Mouse (Mus musculus): ENCODE data around the gene Csnk2b. TPM values are rescaled to one million over a fixed set of nuclear protein-coding genes. Genes with fewer than 3 reads are reported as not detected.

The Csnk2b gene
- polyA plus RNA-seq, 2 experiments, result 79.2 to 127 TPM

DNA sequence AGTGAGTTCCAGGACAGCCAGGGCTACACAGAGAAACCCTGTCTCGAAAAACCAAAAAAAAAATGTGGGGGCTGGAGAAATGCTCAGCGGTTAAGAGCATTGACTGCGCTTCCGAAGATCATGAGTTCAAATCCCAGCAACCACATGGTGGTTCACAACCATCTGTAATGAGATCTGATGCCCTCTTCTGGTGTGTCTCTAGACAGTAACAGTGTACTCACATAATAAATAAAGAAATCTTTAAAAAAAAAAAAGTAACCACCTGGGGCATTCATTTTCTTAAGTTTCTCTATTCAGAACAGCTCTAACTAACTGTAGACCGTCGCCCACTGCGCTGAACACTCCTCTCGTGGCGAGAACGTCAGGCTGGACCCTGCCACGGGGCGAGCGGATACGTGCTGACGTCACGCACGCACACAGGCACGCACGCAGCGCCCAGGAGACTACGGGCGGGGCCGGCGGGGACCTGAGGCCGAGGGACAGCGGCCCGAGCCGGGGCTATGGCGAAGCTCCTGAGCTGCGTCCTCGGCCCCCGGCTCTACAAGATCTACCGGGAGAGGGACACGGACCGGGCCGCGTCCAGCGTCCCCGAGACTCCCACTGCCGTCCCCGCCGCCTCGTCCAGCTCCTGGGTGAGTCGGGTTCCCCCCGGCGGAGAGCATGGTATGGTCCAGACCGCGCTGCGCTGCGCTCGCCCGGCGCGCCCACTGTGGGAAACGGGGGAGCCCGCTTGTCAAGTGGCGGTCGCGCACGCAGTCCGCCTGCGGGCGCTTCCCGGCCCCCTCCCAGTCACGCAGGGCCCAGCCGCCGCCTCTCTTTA, 32.8 kb downstream of the Csnk2b start, which contains the start of gene Abhd16a:
TSS of gene Abhd16a (plus strand) at position 439 of the 820 bp plus-strand sequence.
- Histone ChIP-seq H3K4me2 (ENCODE audit: low read depth) (peak within 1 kb of the TSS; percentile 96), H3K9me3 (ENCODE audit: control insufficient read depth, low read length) (no peaks in the 10 kb centered on the region), H3K9ac (replicated peaks) (peak within 1 kb of the TSS; percentile 86), H3K4me1 (replicated peaks; ENCODE audit: control insufficient read depth in 2 of 2, insufficient read depth in 2 of 2, low read length in 1 of 2) (peaks cover 15 to 18% of the 10 kb centered on the region in 2 experiments), H3K4me3 (ENCODE audit: insufficient read depth in 1 of 2, low read depth in 2 of 2, low read length in 2 of 2) (peak within 1 kb of the TSS; percentile 66 to 70), H3K36me3 (replicated peaks; ENCODE audit: control insufficient read depth, insufficient read depth, low read depth) (peaks cover 6% of the 10 kb centered on the region; the same call in 1 of the 2 replicates), H3K27ac (peak within 1 kb of the TSS; percentile 75), H3K27me3 (ENCODE audit: control insufficient read depth, insufficient read depth, low read length) (no peaks in the 10 kb centered on the region)
- ATAC-seq (ENCODE audit: insufficient read depth), result peak; percentile 97
- peak; percentile 82 to 87 (median 83) for DNase-seq (ENCODE audit: low read depth in 3 of 3, low spot score in 3 of 3)
- 3% methylated on average over 60 of the region's 67 CpGs for WGBS (ENCODE audit: insufficient replicate concordance)
- TF ChIP-seq CTCF (IDR thresholded peaks at IDR 0.05; ENCODE audit: low read depth) (peak; percentile 22), EP300 (IDR thresholded peaks at IDR 0.05; ENCODE audit: low read depth) (no peak)

DNA sequence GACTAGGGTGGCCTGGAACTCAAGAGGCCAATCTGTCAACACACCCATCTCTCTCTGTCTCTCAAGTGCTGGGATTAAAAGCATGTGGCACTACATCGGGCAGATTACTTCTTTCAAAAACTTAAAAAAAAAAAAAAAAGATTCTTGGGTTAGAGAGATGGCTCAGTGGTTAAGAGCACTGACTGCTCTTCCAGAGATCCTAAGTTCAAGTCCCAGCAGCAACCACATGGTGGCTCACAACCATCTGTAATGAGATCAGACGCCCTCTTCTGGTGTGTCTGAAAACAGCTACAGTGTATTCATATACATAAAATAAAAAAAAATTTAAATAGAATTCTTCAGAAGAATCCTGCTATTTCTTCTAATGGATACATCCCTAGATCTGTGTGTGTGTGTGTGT, 33.7 kb downstream of the Csnk2b start:
- peaks cover 15 to 18% of the 10 kb centered on the region in 2 experiments for H3K4me1 ChIP-seq (replicated peaks; ENCODE audit: control insufficient read depth in 2 of 2, insufficient read depth in 2 of 2, low read length in 1 of 2)

DNA sequence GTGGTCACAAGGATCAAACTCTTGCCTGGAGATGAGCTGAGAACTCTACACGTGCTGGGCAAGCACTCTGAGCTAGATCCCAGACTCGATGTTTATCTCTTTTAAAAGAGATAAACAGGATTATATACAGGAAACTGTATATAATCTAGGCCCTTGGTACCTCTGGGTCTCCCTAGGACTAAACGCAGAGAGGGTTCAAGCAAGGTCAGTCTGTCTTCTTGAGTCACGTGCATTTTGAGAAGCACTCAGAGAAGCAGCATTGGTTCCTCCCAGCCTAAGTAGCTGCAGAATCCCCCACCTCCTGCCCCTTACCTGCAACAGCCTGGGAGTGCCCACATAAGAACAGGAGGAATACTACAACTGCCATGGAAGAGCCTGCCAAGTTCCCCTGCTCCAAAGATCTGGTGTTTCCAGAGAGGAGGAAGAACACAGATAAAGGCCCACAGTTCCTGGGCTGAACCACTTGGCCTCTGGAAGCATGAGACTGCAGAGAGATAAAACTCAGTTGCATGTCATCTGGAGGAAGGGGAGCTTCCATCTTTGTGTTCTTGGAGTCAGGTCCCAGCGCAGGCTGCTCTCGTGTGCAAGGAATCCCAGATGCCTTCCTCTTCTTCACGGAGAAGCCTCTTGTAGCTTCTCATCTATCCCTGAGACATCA, 36.5 kb downstream of the Csnk2b start, which contains the start of gene Ly6g6f:
TSS of gene Ly6g6f (minus strand) at position 403 of the 658 bp plus-strand sequence.
- no peak for TF ChIP-seq EP300 (IDR thresholded peaks at IDR 0.05; ENCODE audit: low read depth)
- no peak for TF ChIP-seq CTCF (IDR thresholded peaks at IDR 0.05; ENCODE audit: low read depth)
- H3K4me1 ChIP-seq (replicated peaks; ENCODE audit: control insufficient read depth in 2 of 2, insufficient read depth in 2 of 2, low read length in 1 of 2), result peaks cover 15 to 20% of the 10 kb centered on the region in 2 experiments
- no peak within 1 kb of the TSS for H3K9ac ChIP-seq (replicated peaks)
- H3K27me3 ChIP-seq (ENCODE audit: control insufficient read depth, insufficient read depth, low read length), result no peaks in the 10 kb centered on the region
- H3K4me2 ChIP-seq (ENCODE audit: low read depth), result no peak within 1 kb of the TSS
- H3K27ac ChIP-seq, result no peak within 1 kb of the TSS
- H3K36me3 ChIP-seq (replicated peaks; ENCODE audit: control insufficient read depth, insufficient read depth, low read depth), result no peaks in the 10 kb centered on the region
- peak within 1 kb of the TSS in 1 of 2 experiments; percentile 14; a peak in 1 of 4 replicates for H3K4me3 ChIP-seq (ENCODE audit: insufficient read depth in 1 of 2, low read depth in 2 of 2, low read length in 2 of 2)
- H3K9me3 ChIP-seq (ENCODE audit: control insufficient read depth, low read length), result no peaks in the 10 kb centered on the region
- DNase-seq (ENCODE audit: low read depth in 3 of 3, low spot score in 3 of 3) (no peak), ATAC-seq (ENCODE audit: insufficient read depth) (no peak)
- 44% methylated on average over 7 of the region's 7 CpGs for WGBS (ENCODE audit: insufficient replicate concordance)

More for the DNA sequence above, 33.7 kb downstream of the Csnk2b start:
- TF ChIP-seq CTCF (IDR thresholded peaks at IDR 0.05; ENCODE audit: low read depth), result peak; percentile 39
- no peak for TF ChIP-seq EP300 (IDR thresholded peaks at IDR 0.05; ENCODE audit: low read depth)
- Histone ChIP-seq H3K9ac (replicated peaks) (no peak overlapping the region), H3K27ac (no peak overlapping the region), H3K36me3 (replicated peaks; ENCODE audit: control insufficient read depth, insufficient read depth, low read depth) (peaks cover 6% of the 10 kb centered on the region; the same call in 1 of the 2 replicates), H3K4me2 (ENCODE audit: low read depth) (no peak overlapping the region), H3K4me3 (ENCODE audit: insufficient read depth in 1 of 2, low read depth in 2 of 2, low read length in 2 of 2) (no peak overlapping the region), H3K27me3 (ENCODE audit: control insufficient read depth, insufficient read depth, low read length) (no peaks in the 10 kb centered on the region), H3K9me3 (ENCODE audit: control insufficient read depth, low read length) (no peaks in the 10 kb centered on the region)
- ATAC-seq (ENCODE audit: insufficient read depth) (no peak), DNase-seq (ENCODE audit: low read depth in 3 of 3, low spot score in 3 of 3) (no peak)
- 34% methylated on average over 2 of the region's 2 CpGs for WGBS (ENCODE audit: insufficient replicate concordance)

DNA sequence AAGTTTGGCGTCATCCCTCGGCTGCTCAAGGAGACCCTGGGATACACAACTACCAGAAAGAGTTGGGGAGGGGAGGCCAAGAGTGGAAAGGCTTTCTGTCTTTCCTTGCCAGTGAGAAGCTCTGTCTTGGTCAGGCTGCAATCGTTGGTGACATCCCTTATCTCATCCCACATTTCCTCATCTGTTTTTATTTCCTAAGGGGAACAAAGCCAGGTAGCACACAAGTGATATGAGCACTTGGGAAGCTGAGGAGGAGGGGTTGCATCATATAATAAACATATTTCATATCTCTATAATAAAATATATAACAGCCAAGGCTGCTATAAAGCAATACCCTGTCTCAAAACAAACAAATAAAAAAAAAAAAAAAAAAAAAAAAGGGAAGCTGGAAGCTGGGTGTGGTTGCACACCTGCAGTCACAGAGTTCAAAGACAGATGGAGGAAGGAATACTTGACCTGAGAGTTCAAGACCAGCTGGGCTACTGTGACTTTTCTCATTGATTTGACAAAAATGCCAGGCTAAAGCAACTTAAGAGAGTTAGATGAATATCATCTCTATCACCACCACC, 37.8 kb downstream of the Csnk2b start:
- no peak overlapping the region for H3K9ac ChIP-seq (replicated peaks)
- no peak for ATAC-seq (ENCODE audit: insufficient read depth)
- no peaks in the 10 kb centered on the region for H3K27me3 ChIP-seq (ENCODE audit: control insufficient read depth, insufficient read depth, low read length)
- TF ChIP-seq CTCF (IDR thresholded peaks at IDR 0.05; ENCODE audit: low read depth) (no peak), EP300 (IDR thresholded peaks at IDR 0.05; ENCODE audit: low read depth) (no peak)
- 52% methylated on average over 3 of the region's 3 CpGs for WGBS (ENCODE audit: insufficient replicate concordance)
- no peaks in the 10 kb centered on the region for H3K9me3 ChIP-seq (ENCODE audit: control insufficient read depth, low read length)
- no peak overlapping the region for H3K4me3 ChIP-seq (ENCODE audit: insufficient read depth in 1 of 2, low read depth in 2 of 2, low read length in 2 of 2)
- no peak overlapping the region for H3K27ac ChIP-seq
- no peaks in the 10 kb centered on the region for H3K36me3 ChIP-seq (replicated peaks; ENCODE audit: control insufficient read depth, insufficient read depth, low read depth)
- DNase-seq (ENCODE audit: low read depth in 3 of 3, low spot score in 3 of 3), result no peak
- peaks cover 16 to 30% of the 10 kb centered on the region in 2 experiments for H3K4me1 ChIP-seq (replicated peaks; ENCODE audit: control insufficient read depth in 2 of 2, insufficient read depth in 2 of 2, low read length in 1 of 2)
- no peak overlapping the region for H3K4me2 ChIP-seq (ENCODE audit: low read depth)
